Mouse (Mus musculus): ENCODE measurements around the gene Mef2c. TPM values are rescaled to one million over a fixed set of nuclear protein-coding genes. Genes with fewer than 3 reads are reported as not detected.

Mef2c gene
- total RNA-seq, 2 experiments from 2014 or later: 114 to 128 TPM

GRCm38 (mm10) chr13:83604320-83604719, 100.5 kb downstream of the Mef2c start:
- no peak for DNase-seq (ENCODE audit: extremely low spot score in 1 of 2, low spot score in 1 of 2)

DNA sequence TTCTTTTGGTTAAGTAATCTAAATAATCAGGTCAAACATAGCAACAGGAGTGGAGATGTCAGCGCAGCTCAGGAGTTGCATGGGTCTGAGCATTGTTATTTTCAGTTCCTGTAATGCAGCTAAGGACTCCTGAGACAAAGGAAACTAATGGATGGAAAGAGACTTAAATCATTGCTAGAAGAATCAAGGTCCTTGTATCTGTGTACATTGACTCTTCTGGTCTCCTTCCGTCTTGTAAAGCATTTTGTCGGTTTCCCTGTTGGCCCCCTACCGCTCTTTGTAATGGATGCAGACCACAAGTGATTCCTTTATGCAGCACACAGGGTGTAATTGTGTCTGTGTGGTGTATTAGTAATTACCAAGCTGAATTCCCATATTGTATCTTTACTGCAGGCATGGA, 101.0 kb downstream of the Mef2c start:
- no peak for DNase-seq (ENCODE audit: extremely low spot score in 1 of 2, low spot score in 1 of 2)

GRCm38 (mm10) chr13:83607883-83608581, 104.2 kb downstream of the Mef2c start:
- no peak for DNase-seq (ENCODE audit: extremely low spot score in 1 of 2, low spot score in 1 of 2)

- DNase-seq (ENCODE audit: extremely low spot score in 1 of 2, low spot score in 1 of 2): no peak
Observed at GRCm38 (mm10) chr13:83608851-83609516, 105.2 kb downstream of the Mef2c start.

DNA sequence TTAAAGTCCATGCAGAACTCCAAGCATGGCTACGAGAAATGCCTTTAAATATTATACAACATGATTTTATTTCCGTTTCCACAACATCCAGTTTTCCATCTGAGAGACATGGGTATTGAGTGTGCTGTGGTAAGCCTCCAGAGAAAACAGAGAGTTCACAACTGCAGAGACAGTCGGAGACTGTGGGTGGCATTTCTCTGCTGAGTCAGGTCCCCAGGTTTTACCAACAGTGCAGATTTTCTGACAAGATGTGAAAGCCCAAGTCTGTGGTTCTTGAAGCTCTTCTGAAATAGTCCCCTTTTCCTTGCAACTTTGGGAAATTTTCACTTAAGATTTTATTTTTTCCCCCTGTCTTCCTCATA, 105.7 kb downstream of the Mef2c start:
- DNase-seq (ENCODE audit: extremely low spot score in 1 of 2, low spot score in 1 of 2): no peak

DNA sequence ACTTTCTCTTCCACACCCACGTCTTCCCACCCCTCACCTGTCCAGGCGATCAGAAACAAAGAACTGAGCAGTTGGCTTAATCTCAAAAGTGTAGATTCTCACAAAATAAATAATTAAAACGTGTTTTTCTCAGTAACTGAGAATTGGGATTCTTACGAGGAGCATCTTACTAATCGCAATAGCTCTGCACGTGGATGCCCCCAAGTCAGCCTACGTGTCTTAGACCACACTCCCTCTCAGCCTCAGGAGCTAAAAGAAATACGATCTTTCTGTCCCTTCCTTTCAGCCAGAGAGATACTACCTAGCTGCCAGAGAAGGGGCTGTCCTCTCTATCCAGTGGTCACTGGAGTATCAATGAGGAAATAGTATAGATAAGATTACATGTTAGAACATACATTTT, 106.3 kb downstream of the Mef2c start:
- DNase-seq (ENCODE audit: extremely low spot score in 1 of 2, low spot score in 1 of 2): no peak

GRCm38 (mm10) chr13:83612195-83612594, 108.4 kb downstream of the Mef2c start:
- DNase-seq (ENCODE audit: extremely low spot score in 1 of 2, low spot score in 1 of 2): no peak

DNA sequence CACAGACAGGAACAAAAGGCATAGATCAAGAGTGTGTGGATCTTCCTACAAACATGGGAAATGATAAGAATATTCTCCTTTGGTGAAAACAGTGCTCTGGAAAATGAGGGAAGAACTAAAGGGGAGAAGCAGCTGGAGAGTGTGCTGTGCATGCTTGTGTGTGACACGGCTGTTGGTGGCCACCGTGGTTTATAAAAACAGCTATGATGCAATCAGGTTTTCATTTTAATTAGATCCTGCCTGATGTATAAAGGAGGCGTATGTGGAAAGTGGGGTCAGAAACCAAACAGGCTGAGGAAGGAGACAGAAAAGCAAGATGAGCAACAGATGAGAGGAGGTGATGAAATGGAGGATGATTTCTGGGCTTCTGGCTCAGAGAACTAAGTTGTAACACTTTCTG, 112.0 kb downstream of the Mef2c start:
- no peak for DNase-seq (ENCODE audit: extremely low spot score in 1 of 2, low spot score in 1 of 2)

GRCm38 (mm10) chr13:83624651-83625050, 120.8 kb downstream of the Mef2c start:
- DNase-seq (ENCODE audit: extremely low spot score in 1 of 2, low spot score in 1 of 2): no peak

DNA sequence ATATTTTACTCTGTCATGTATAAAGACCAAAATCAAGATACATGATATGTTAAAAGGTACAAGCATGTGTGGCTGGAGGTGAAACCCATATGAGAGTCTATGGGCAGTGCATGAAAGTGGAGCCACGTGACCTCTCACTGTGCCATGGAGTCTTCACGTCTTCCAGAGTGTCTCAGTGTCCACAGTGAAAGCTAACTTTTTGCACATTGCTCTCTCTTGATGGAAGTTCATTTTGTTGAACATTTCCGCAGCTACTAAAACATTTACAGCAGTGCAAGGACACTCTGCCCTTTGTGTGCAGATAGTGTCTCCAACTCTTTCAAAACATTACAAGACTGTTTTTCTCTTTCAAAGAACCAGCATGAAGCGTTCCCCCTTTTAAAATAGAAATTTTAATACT, 123.6 kb downstream of the Mef2c start:
- DNase-seq (ENCODE audit: extremely low spot score in 1 of 2, low spot score in 1 of 2): no peak

- DNase-seq (ENCODE audit: extremely low spot score in 1 of 2, low spot score in 1 of 2): no peak
Observed at GRCm38 (mm10) chr13:83628139-83628538, 124.3 kb downstream of the Mef2c start.

- DNase-seq (ENCODE audit: extremely low spot score in 1 of 2, low spot score in 1 of 2): no peak
Observed at GRCm38 (mm10) chr13:83633155-83633554, 129.3 kb downstream of the Mef2c start.

GRCm38 (mm10) chr13:83635218-83635617, 131.4 kb downstream of the Mef2c start:
- no peak for DNase-seq (ENCODE audit: extremely low spot score in 1 of 2, low spot score in 1 of 2)

DNA sequence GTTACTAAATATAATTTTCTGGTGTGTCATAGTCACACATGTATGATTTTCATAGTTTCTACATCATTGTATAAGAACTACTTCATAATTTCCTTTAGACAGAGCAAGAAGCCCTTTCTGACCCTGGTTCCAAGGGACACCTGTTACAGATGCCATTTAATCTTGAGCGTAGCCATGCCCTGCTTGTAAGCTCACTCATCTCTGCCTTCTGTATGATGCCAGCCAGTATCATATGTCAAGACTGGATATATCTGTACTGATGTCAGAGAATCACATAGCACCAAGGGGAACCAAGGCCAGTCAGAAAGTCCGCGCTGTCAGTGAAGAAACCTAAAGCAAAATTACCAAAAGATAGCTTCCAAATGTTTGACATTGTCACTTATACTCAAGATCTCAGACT, 133.8 kb downstream of the Mef2c start:
- no peak for DNase-seq (ENCODE audit: extremely low spot score in 1 of 2, low spot score in 1 of 2)

DNA sequence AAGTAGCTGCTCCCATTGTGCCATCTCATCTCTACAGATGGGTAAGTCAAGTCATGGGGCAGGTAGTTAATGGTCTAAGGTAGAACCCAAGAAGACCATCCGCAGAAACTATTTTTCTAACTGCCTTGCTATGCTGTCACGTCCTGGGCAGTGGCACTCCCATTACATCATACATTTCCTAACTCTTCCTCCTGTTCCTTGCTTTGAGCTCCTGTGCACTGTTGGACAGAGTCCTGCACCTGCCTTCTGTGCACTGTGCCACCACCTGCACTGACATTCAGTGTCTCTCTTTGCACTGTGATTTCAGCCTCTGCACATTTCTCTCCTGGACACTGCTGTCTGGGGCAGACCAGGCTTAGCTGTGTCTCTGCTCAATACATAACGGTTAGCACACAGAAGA, 134.9 kb downstream of the Mef2c start:
- no peak for DNase-seq (ENCODE audit: extremely low spot score in 1 of 2, low spot score in 1 of 2)

DNA sequence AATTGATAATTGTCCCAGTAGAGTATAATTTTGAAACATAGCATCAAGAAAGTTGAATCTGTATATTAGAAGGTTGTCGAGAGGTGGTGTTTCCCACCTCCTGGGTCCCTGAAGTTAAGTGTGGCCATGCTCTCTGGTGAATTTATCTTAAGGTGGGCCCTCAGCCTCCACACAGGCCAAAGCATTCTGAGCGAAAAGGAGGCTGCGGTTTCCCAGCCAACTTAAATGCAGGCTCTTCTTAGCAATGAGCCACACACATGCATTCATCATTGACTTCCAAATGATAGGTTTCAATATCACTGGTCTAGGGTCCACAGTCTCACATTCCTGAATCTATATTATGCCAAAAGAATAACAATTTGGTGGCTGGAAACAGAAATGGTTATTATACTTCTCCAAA, 145.2 kb downstream of the Mef2c start:
- no peak for DNase-seq (ENCODE audit: extremely low spot score in 1 of 2, low spot score in 1 of 2)

GRCm38 (mm10) chr13:83649795-83650476, 146.1 kb downstream of the Mef2c start:
- DNase-seq (ENCODE audit: extremely low spot score in 1 of 2, low spot score in 1 of 2): no peak

GRCm38 (mm10) chr13:83650807-83651206, 147.0 kb downstream of the Mef2c start:
- no peak for DNase-seq (ENCODE audit: extremely low spot score in 1 of 2, low spot score in 1 of 2)

- DNase-seq (ENCODE audit: extremely low spot score in 1 of 2, low spot score in 1 of 2): no peak
Observed at GRCm38 (mm10) chr13:83651941-83652548, 148.2 kb downstream of the Mef2c start.

- no peak for DNase-seq (ENCODE audit: extremely low spot score in 1 of 2, low spot score in 1 of 2)
Observed at GRCm38 (mm10) chr13:83652560-83652959, 148.7 kb downstream of the Mef2c start.
